Mouse (Mus musculus): Measurements from ENCODE around the gene Gorasp2. TPM values are rescaled to one million over a fixed set of nuclear protein-coding genes. Genes with fewer than 3 reads are reported as not detected.
A peak's percentile ranks its signal among the peaks of the same experiment; 100 is the strongest.

Gorasp2 gene
- 158 and 165 TPM in 2 replicates for polyA plus RNA-seq (2016; fragmentation: Nextera tagmentation; extraction: Ambion mirVana)

GRCm38 (mm10) chr2:70660887-70661714 lies at the start of gene Gorasp2:
Gene Gorasp2 (plus strand): TSS chr2:70661576.
- Histone ChIP-seq H3K4me3 (peak within 1 kb of the TSS; percentile 84), H3K4me2 (peak within 1 kb of the TSS; percentile 76), H3K27me3 (replicated peaks) (peaks cover 5% of the 10 kb centered on the region; the same call in 1 of the 2 replicates), H3K4me1 (replicated peaks) (peaks cover 24% of the 10 kb centered on the region), H3K27ac (ENCODE audit: poor library complexity, severe bottlenecking) (peak within 1 kb of the TSS; percentile 95), H3K9ac (peak within 1 kb of the TSS; percentile 98), H3K36me3 (peaks cover 12% of the 10 kb centered on the region), H3K9me3 (replicated peaks) (no peaks in the 10 kb centered on the region)
- 2% methylated on average over 64 of the region's 64 CpGs for WGBS
- peak; percentile 94 for ATAC-seq (ENCODE audit: insufficient number of reproducible peaks, low FRiP score)

- H3K27me3 ChIP-seq (replicated peaks), result no peaks in the 10 kb centered on the region
- H3K27ac ChIP-seq (ENCODE audit: poor library complexity, severe bottlenecking), result no peak overlapping the region
- no peaks in the 10 kb centered on the region for H3K36me3 ChIP-seq
- H3K9ac ChIP-seq, result no peak overlapping the region
- H3K4me1 ChIP-seq (replicated peaks), result no peaks in the 10 kb centered on the region
- 82% methylated on average over 7 of the region's 7 CpGs for WGBS
- H3K9me3 ChIP-seq (replicated peaks), result 0 out of 2 replicates have a peak, but pooled peaks cover 2% of the 10 kb centered on the region
- H3K4me3 ChIP-seq, result no peak overlapping the region
- no peak for ATAC-seq (ENCODE audit: insufficient number of reproducible peaks, low FRiP score)
- H3K4me2 ChIP-seq, result no peak overlapping the region
Observed at GRCm38 (mm10) chr2:70614745-70615351, 46.5 kb upstream of the Gorasp2 start.

GRCm38 (mm10) chr2:70616076-70616475 lies 45.3 kb upstream of the Gorasp2 start:
- Histone ChIP-seq H3K9ac (no peak overlapping the region), H3K36me3 (no peaks in the 10 kb centered on the region), H3K27ac (ENCODE audit: poor library complexity, severe bottlenecking) (no peak overlapping the region), H3K4me2 (no peak overlapping the region), H3K9me3 (replicated peaks) (0 out of 2 replicates have a peak, but pooled peaks cover 2% of the 10 kb centered on the region), H3K27me3 (replicated peaks) (no peaks in the 10 kb centered on the region), H3K4me3 (no peak overlapping the region), H3K4me1 (replicated peaks) (no peaks in the 10 kb centered on the region)
- WGBS, result 69% methylated on average over 2 of the region's 2 CpGs
- ATAC-seq (ENCODE audit: insufficient number of reproducible peaks, low FRiP score), result no peak

GRCm38 (mm10) chr2:70616617-70617016 lies 44.8 kb upstream of the Gorasp2 start:
- no peak for ATAC-seq (ENCODE audit: insufficient number of reproducible peaks, low FRiP score)
- 52% methylated on average over 3 of the region's 3 CpGs for WGBS
- H3K9me3 ChIP-seq (replicated peaks), result 0 out of 2 replicates have a peak, but pooled peaks cover 2% of the 10 kb centered on the region
- no peak overlapping the region for H3K27ac ChIP-seq (ENCODE audit: poor library complexity, severe bottlenecking)
- H3K36me3 ChIP-seq, result no peaks in the 10 kb centered on the region
- no peak overlapping the region for H3K9ac ChIP-seq
- no peaks in the 10 kb centered on the region for H3K4me1 ChIP-seq (replicated peaks)
- H3K27me3 ChIP-seq (replicated peaks), result no peaks in the 10 kb centered on the region
- no peak overlapping the region for H3K4me2 ChIP-seq
- no peak overlapping the region for H3K4me3 ChIP-seq

- WGBS, result 83% methylated on average over 6 of the region's 6 CpGs
- Histone ChIP-seq H3K4me3 (no peak overlapping the region), H3K9me3 (replicated peaks) (no peaks in the 10 kb centered on the region), H3K27ac (ENCODE audit: poor library complexity, severe bottlenecking) (no peak overlapping the region), H3K9ac (no peak overlapping the region), H3K36me3 (no peaks in the 10 kb centered on the region), H3K4me2 (no peak overlapping the region), H3K4me1 (replicated peaks) (no peaks in the 10 kb centered on the region), H3K27me3 (replicated peaks) (no peaks in the 10 kb centered on the region)
- ATAC-seq (ENCODE audit: insufficient number of reproducible peaks, low FRiP score), result no peak
Observed at GRCm38 (mm10) chr2:70619232-70619835, 42.0 kb upstream of the Gorasp2 start.

GRCm38 (mm10) chr2:70620225-70620624 lies 41.2 kb upstream of the Gorasp2 start:
- H3K27me3 ChIP-seq (replicated peaks), result no peaks in the 10 kb centered on the region
- H3K4me1 ChIP-seq (replicated peaks), result no peaks in the 10 kb centered on the region
- no peak overlapping the region for H3K4me3 ChIP-seq
- no peak overlapping the region for H3K9ac ChIP-seq
- no peak overlapping the region for H3K27ac ChIP-seq (ENCODE audit: poor library complexity, severe bottlenecking)
- WGBS, result 22% methylated on average over 6 of the region's 6 CpGs
- no peaks in the 10 kb centered on the region for H3K9me3 ChIP-seq (replicated peaks)
- ATAC-seq (ENCODE audit: insufficient number of reproducible peaks, low FRiP score), result no peak
- no peaks in the 10 kb centered on the region for H3K36me3 ChIP-seq
- no peak overlapping the region for H3K4me2 ChIP-seq

GRCm38 (mm10) chr2:70622244-70622643 lies 39.1 kb upstream of the Gorasp2 start:
- no peak overlapping the region for H3K4me3 ChIP-seq
- H3K36me3 ChIP-seq, result no peaks in the 10 kb centered on the region
- H3K9ac ChIP-seq, result no peak overlapping the region
- H3K27ac ChIP-seq (ENCODE audit: poor library complexity, severe bottlenecking), result no peak overlapping the region
- no peak overlapping the region for H3K4me2 ChIP-seq
- no peaks in the 10 kb centered on the region for H3K27me3 ChIP-seq (replicated peaks)
- 66% methylated on average over 4 of the region's 4 CpGs for WGBS
- no peaks in the 10 kb centered on the region for H3K4me1 ChIP-seq (replicated peaks)
- no peak for ATAC-seq (ENCODE audit: insufficient number of reproducible peaks, low FRiP score)
- no peaks in the 10 kb centered on the region for H3K9me3 ChIP-seq (replicated peaks)

GRCm38 (mm10) chr2:70625761-70626160 lies 35.6 kb upstream of the Gorasp2 start:
- ATAC-seq (ENCODE audit: insufficient number of reproducible peaks, low FRiP score), result no peak
- H3K4me3 ChIP-seq, result no peak overlapping the region
- 58% methylated on average over 7 of the region's 7 CpGs for WGBS

GRCm38 (mm10) chr2:70628397-70628796 lies 33.0 kb upstream of the Gorasp2 start:
- no peak overlapping the region for H3K27ac ChIP-seq (ENCODE audit: poor library complexity, severe bottlenecking)
- H3K4me3 ChIP-seq, result no peak overlapping the region
- H3K36me3 ChIP-seq, result no peaks in the 10 kb centered on the region
- WGBS, result 83% methylated on average over 12 of the region's 12 CpGs
- no peaks in the 10 kb centered on the region for H3K9me3 ChIP-seq (replicated peaks)
- peaks cover 10% of the 10 kb centered on the region; the same call in 1 of the 2 replicates for H3K4me1 ChIP-seq (replicated peaks)
- H3K27me3 ChIP-seq (replicated peaks), result no peaks in the 10 kb centered on the region
- ATAC-seq (ENCODE audit: insufficient number of reproducible peaks, low FRiP score), result no peak
- no peak overlapping the region for H3K9ac ChIP-seq
- H3K4me2 ChIP-seq, result no peak overlapping the region

More at GRCm38 (mm10) chr2:70625761-70626160, 35.6 kb upstream of the Gorasp2 start:
- Histone ChIP-seq H3K4me2 (no peak overlapping the region), H3K9ac (no peak overlapping the region), H3K27ac (ENCODE audit: poor library complexity, severe bottlenecking) (no peak overlapping the region), H3K36me3 (no peaks in the 10 kb centered on the region), H3K9me3 (replicated peaks) (no peaks in the 10 kb centered on the region), H3K27me3 (replicated peaks) (no peaks in the 10 kb centered on the region), H3K4me1 (replicated peaks) (peaks cover 10% of the 10 kb centered on the region; the same call in 1 of the 2 replicates)

GRCm38 (mm10) chr2:70629339-70629761 lies 32.0 kb upstream of the Gorasp2 start:
- 12% methylated on average over 10 of the region's 10 CpGs for WGBS
- no peak overlapping the region; the same call in 1 of the 2 replicates for H3K9ac ChIP-seq
- peak; percentile 38; the same call in 1 of the 2 replicates for ATAC-seq (ENCODE audit: insufficient number of reproducible peaks, low FRiP score)

GRCm38 (mm10) chr2:70629921-70630320 lies 31.5 kb upstream of the Gorasp2 start:
- ATAC-seq (ENCODE audit: insufficient number of reproducible peaks, low FRiP score), result no peak
- WGBS, result 73% methylated on average over 3 of the region's 3 CpGs

More at GRCm38 (mm10) chr2:70629339-70629761, 32.0 kb upstream of the Gorasp2 start:
- peaks cover 10% of the 10 kb centered on the region; the same call in 1 of the 2 replicates for H3K4me1 ChIP-seq (replicated peaks)
- H3K27ac ChIP-seq (ENCODE audit: poor library complexity, severe bottlenecking), result no peak overlapping the region
- H3K4me2 ChIP-seq, result peak overlapping the region; percentile 58
- peak overlapping the region; percentile 21; the same call in 1 of the 2 replicates for H3K4me3 ChIP-seq
- H3K27me3 ChIP-seq (replicated peaks), result no peaks in the 10 kb centered on the region
- H3K36me3 ChIP-seq, result no peaks in the 10 kb centered on the region
- no peaks in the 10 kb centered on the region for H3K9me3 ChIP-seq (replicated peaks)

More at GRCm38 (mm10) chr2:70629921-70630320, 31.5 kb upstream of the Gorasp2 start:
- H3K4me1 ChIP-seq (replicated peaks), result peaks cover 10% of the 10 kb centered on the region; the same call in 1 of the 2 replicates
- H3K27me3 ChIP-seq (replicated peaks), result no peaks in the 10 kb centered on the region
- no peak overlapping the region for H3K9ac ChIP-seq
- peak overlapping the region; percentile 58 for H3K4me2 ChIP-seq
- no peak overlapping the region for H3K4me3 ChIP-seq
- H3K9me3 ChIP-seq (replicated peaks), result no peaks in the 10 kb centered on the region
- no peaks in the 10 kb centered on the region for H3K36me3 ChIP-seq
- H3K27ac ChIP-seq (ENCODE audit: poor library complexity, severe bottlenecking), result no peak overlapping the region

Measured in heart, embryonic 12.5 days (tissue).